Mouse (Mus musculus): Measurements from ENCODE around the gene Mcur1. TPM values are rescaled to one million over a fixed set of nuclear protein-coding genes. Genes with fewer than 3 reads are reported as not detected.
A peak's percentile ranks its signal among the peaks of the same experiment; 100 is the strongest.

Mcur1 gene
- total RNA-seq, 4 experiments from 2014 or later = 28.4 to 44.0 (median 34.8) TPM

GRCm38 (mm10) chr13:43564733-43565132 is 4.7 kb upstream of the Mcur1 start:
- no peak for DNase-seq

GRCm38 (mm10) chr13:43562726-43563125 is 2.7 kb upstream of the Mcur1 start:
- DNase-seq = no peak

GRCm38 (mm10) chr13:43560458-43561411 is 744 bp upstream of the Mcur1 start:
- peak; percentile 52 for DNase-seq

- no peak for DNase-seq
Measured at GRCm38 (mm10) chr13:43558959-43559358, 1.0 kb downstream of the Mcur1 start.

- DNase-seq = no peak
Measured at GRCm38 (mm10) chr13:43558357-43558756, 1.6 kb downstream of the Mcur1 start.

GRCm38 (mm10) chr13:43556913-43557542 is 3.0 kb downstream of the Mcur1 start:
- DNase-seq = no peak

GRCm38 (mm10) chr13:43555321-43555720 is 4.7 kb downstream of the Mcur1 start:
- DNase-seq = no peak

GRCm38 (mm10) chr13:43554827-43555226 is 5.2 kb downstream of the Mcur1 start:
- DNase-seq = no peak

- no peak for DNase-seq
Measured at GRCm38 (mm10) chr13:43550676-43551075, 9.3 kb downstream of the Mcur1 start.

- no peak for DNase-seq
Measured at GRCm38 (mm10) chr13:43549870-43550269, 10.1 kb downstream of the Mcur1 start.

GRCm38 (mm10) chr13:43549078-43549698 is 10.8 kb downstream of the Mcur1 start:
- no peak for DNase-seq

- no peak for DNase-seq
Measured at GRCm38 (mm10) chr13:43548617-43549016, 11.4 kb downstream of the Mcur1 start.

GRCm38 (mm10) chr13:43546861-43547260 is 13.1 kb downstream of the Mcur1 start:
- DNase-seq = peak; percentile 75

- no peak for DNase-seq
Measured at GRCm38 (mm10) chr13:43540205-43540815, 19.7 kb downstream of the Mcur1 start.

- no peak for DNase-seq
Measured at GRCm38 (mm10) chr13:43539409-43539808, 20.6 kb downstream of the Mcur1 start.

- no peak for DNase-seq
Measured at GRCm38 (mm10) chr13:43537854-43538253, 22.1 kb downstream of the Mcur1 start.

- DNase-seq = no peak
Measured at GRCm38 (mm10) chr13:43534015-43534414, 26.0 kb downstream of the Mcur1 start.

- no peak for DNase-seq
Measured at GRCm38 (mm10) chr13:43530832-43531693, 28.9 kb downstream of the Mcur1 start.

- DNase-seq = no peak
Measured at GRCm38 (mm10) chr13:43530129-43530831, 29.7 kb downstream of the Mcur1 start.

- no peak for DNase-seq
Measured at GRCm38 (mm10) chr13:43526289-43526688, 33.7 kb downstream of the Mcur1 start.

Measured in adrenal gland, adult 8-10 months (tissue).